Mouse (Mus musculus) liver, adult 2 months (tissue): ENCODE measurements around the gene Hrk. TPM values are rescaled to one million over a fixed set of nuclear protein-coding genes. Genes with fewer than 3 reads are reported as not detected.

ENCODE experiments used
- DNase-seq: peaks from one replicate; pipeline ENCODE4 v3.0.0-alpha.2; 2011; ENCODE audit warnings: low read depth, low spot score; ENCODE audit errors: extremely low read depth
- H3K27ac ChIP-seq: fragments of 200-500 bp; replicated peaks from 2 replicates; pipeline ENCODE4 v1.5.1; 2012; ENCODE audit warnings: low read depth, mild to moderate bottlenecking, control low read depth, inconsistent platforms, low read length; ENCODE audit not compliant: insufficient read depth
- H3K27me3 ChIP-seq: fragments of 200-500 bp; 2 replicates; pipeline ENCODE4 v1.6.1; 2012; ENCODE audit warnings: mild to moderate bottlenecking, moderate library complexity, low read length, inconsistent platforms; ENCODE audit not compliant: control insufficient read depth, insufficient read depth
- H3K36me3 ChIP-seq: fragments of 200-500 bp; 2 replicates; pipeline ENCODE4 v1.6.1; 2012; ENCODE audit warnings: low read length, inconsistent platforms; ENCODE audit not compliant: control insufficient read depth, insufficient read depth
- H3K4me1 ChIP-seq: fragments of 200-500 bp; 2 replicates; pipeline ENCODE4 v1.6.1; 2011; ENCODE audit warnings: low read length; ENCODE audit not compliant: control insufficient read depth, insufficient read depth
- H3K4me3 ChIP-seq: fragments of 200-500 bp; 2 replicates; pipeline ENCODE4 v1.5.1; 2011; ENCODE audit warnings: low read depth, mild to moderate bottlenecking, control low read depth, low read length, moderate library complexity; ENCODE audit not compliant: insufficient read depth
- H3K79me2 ChIP-seq: fragments of 200-500 bp; 2 replicates; pipeline ENCODE4 v1.6.1; 2012; ENCODE audit warnings: inconsistent platforms, mild to moderate bottlenecking, low read length, moderate library complexity; ENCODE audit not compliant: control insufficient read depth, insufficient read depth
- H3K9ac ChIP-seq: fragments of 200-500 bp; 2 replicates; pipeline ENCODE4 v1.6.1; 2012; ENCODE audit warnings: low read depth, mild to moderate bottlenecking, control low read depth, inconsistent platforms, low read length
- CTCF ChIP-seq: fragments of 200-500 bp; IDR thresholded peaks from 2 replicates; pipeline ENCODE4 v1.5.1; 2011; ENCODE audit warnings: low read depth, low read length, control low read depth
- POLR2A ChIP-seq: fragments of 200-500 bp; IDR thresholded peaks from 2 replicates; pipeline ENCODE4 v1.6.1; 2011; ENCODE audit warnings: low read length, control low read depth; ENCODE audit not compliant: insufficient read depth; ENCODE audit errors: extremely low read depth
- WGBS: fragments of 180-500 bp; shearing (Covaris S2); methylation state at CpG from one replicate; pipeline ENCODE4 v1.1.7; 2018; 5-methylcytosine and 5-hydroxymethylcytosine counted together
- polyA plus RNA-seq: library from polyadenylated mRNA; depleted of rRNA; stranded (reverse); fragments of >200 nt; gene quantifications from 2 replicates; pipeline ENCODE4 v1.2.3, GENCODE M21; 2012
- total RNA-seq: library from RNA; depleted of rRNA; stranded (reverse); fragments of >200 nt; gene quantifications from 2 replicates; pipeline ENCODE4 v1.2.3, GENCODE M21; 2014

The Hrk gene
- total and polyA plus RNA-seq, 2 experiments: 0.02 to 0.09 TPM

DNA sequence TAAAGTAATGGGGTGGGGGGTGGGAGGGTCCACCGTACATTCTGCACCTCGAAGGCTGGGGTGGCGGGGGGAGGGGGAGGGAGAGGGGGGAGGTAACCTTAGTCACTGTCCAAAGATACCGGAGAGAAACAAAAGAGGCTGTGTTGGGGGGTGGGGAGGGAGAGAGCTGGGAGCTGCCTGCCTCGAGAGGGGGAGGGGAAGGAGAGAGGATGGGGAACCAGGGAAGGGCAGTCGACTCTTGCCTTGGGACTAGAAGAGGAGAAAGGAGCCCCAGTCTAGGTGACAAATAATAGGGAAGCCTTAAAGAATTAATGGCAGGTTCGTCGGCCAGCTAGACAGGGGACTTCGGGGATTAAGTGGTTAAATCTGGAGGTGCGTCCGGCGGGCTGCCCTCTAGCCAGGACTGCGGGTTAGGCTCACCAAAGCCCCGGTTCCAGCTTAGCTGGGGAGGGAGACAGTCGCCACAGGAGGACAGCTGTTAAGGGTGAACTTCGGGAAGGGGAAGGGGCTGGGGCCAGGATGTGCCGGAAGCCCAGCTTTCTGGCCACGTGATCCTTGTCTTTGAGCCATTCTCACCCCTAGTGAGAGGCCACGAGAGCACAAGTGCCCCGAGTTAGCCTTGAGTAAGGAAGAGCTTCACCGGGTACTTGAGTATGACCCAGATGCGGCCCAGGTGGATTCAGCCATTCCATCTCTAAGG, 10.0 kb downstream of the Hrk start:
- TF ChIP-seq POLR2A (no peak), CTCF (no peak)
- H3K27me3 ChIP-seq: peaks cover 29% of the 10 kb centered on the region
- DNase-seq: no peak
- 5% methylated on average over 21 of the region's 22 CpGs for WGBS
- H3K27ac ChIP-seq: no peak overlapping the region
- H3K36me3 ChIP-seq: no peaks in the 10 kb centered on the region
- no peaks in the 10 kb centered on the region for H3K4me1 ChIP-seq
- H3K4me3 ChIP-seq: no peak overlapping the region
- no peak overlapping the region for H3K9ac ChIP-seq
- H3K79me2 ChIP-seq: no peaks in the 10 kb centered on the region

DNA sequence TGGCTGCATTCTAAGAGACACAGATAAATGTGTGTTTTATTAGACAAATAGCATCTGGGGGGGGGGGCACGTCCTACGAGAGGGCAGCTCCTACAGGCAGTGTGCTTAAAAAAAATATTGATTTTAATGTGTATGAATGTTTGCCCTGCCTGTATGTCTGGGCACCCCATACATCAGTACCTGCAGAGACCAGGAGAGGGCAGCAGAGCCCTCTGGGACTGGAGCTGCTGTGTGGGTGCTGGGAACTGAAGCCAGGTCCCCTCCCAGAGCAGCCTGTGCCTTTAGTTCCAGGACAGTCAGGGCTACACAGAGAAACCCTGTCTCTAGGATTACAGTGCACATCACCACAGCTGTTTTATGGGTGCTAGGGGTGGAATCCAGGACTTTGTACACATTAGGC, 10.7 kb downstream of the Hrk start:
- no peaks in the 10 kb centered on the region for H3K36me3 ChIP-seq
- H3K27me3 ChIP-seq: peaks cover 24% of the 10 kb centered on the region
- H3K9ac ChIP-seq: no peak overlapping the region
- TF ChIP-seq POLR2A (no peak), CTCF (peak; percentile 36; the same call in 1 of the 2 replicates)
- H3K4me3 ChIP-seq: no peak overlapping the region
- DNase-seq: no peak
- 27% methylated on average over 2 of the region's 2 CpGs for WGBS
- H3K27ac ChIP-seq: no peak overlapping the region
- H3K79me2 ChIP-seq: no peaks in the 10 kb centered on the region
- H3K4me1 ChIP-seq: no peaks in the 10 kb centered on the region

DNA sequence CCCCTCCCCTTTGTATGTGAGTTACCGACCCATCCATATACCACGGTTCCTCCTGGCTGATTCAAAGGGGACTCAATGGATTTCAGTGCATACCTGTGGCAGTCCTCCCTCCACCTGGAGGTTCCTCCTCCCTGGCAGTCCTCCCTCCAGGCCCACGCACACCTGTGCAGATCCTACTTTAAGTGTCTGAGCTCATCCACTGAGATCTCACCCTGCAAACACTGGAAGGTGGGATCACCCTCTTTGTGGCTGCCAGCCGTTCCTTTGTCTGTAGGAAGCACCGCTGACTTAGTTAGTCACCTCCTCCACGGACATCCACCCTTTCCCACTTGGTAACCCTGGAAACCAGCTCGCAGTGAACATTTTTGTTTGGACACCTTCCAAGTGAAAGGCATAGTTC, 13.2 kb downstream of the Hrk start:
- Histone ChIP-seq H3K36me3 (no peaks in the 10 kb centered on the region), H3K4me1 (no peaks in the 10 kb centered on the region), H3K27ac (no peak overlapping the region), H3K4me3 (no peak overlapping the region), H3K79me2 (no peaks in the 10 kb centered on the region), H3K27me3 (peaks cover 11% of the 10 kb centered on the region), H3K9ac (no peak overlapping the region)
- DNase-seq: no peak
- WGBS: 73% methylated on average over 7 of the region's 7 CpGs
- TF ChIP-seq POLR2A (no peak), CTCF (no peak)

DNA sequence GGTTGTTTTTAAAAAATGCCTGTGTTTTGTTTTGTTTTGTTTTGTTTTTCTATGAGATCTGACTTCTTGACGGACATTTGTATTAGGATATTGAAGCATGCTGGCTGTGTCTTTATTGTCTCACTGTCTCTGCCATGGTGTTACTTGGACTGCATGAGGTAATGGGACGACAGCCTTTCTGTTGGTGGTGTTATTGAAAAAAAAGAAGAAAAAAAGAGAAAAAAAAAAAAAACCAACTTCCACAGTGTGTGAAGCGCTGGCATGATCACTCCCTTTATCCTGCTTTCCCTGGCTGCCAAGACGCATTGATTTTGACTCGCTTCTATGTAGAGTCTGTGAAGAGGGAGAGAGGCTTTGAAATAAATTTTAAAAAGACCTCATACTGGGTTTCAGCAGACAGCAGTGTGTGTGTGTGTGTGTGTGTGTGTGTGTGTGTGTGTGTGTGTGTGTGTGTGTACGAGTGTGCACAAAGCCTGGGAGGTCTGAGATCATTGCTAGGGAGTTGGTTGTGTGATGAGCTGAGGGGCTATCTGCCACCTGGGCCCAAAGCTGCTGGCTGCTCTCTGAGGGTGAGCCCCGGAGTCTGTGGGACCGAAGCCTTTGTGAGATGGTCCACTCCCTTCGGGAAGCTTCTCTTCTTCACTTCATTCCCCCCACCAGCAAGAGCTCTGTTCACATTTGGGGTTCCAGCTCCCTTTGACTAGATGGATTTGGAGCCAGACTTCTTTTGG, 22.6 kb downstream of the Hrk start:
- Histone ChIP-seq H3K36me3 (no peaks in the 10 kb centered on the region), H3K79me2 (no peaks in the 10 kb centered on the region), H3K9ac (no peak overlapping the region), H3K27me3 (no peaks in the 10 kb centered on the region), H3K4me3 (no peak overlapping the region), H3K4me1 (no peaks in the 10 kb centered on the region), H3K27ac (no peak overlapping the region)
- no peak for TF ChIP-seq POLR2A
- TF ChIP-seq CTCF: no peak
- DNase-seq: no peak
- 83% methylated on average over 9 of the region's 9 CpGs for WGBS

DNA sequence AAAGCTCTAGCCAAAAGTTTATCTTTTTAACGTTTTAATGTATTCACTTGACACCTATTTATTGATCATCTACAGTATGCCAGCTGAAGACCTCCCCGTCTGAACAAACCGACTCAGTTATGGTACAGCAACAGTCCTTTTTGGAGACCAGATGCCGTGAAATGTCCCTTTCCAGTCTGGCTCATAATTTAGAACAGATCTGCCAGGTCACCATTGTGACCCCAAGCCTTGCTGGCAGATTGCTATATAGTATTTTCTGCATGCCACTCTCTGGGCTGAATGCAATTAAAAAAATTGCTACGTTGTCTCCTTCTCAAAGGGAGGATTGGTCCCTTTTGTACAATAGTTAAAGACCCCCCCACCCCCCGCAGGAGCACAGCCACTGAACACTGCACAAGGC, 23.9 kb downstream of the Hrk start:
- no peaks in the 10 kb centered on the region for H3K36me3 ChIP-seq
- H3K9ac ChIP-seq: no peak overlapping the region
- no peak overlapping the region for H3K27ac ChIP-seq
- 59% methylated on average over 6 of the region's 6 CpGs for WGBS
- H3K4me1 ChIP-seq: no peaks in the 10 kb centered on the region
- no peak for DNase-seq
- TF ChIP-seq POLR2A: no peak
- no peak for TF ChIP-seq CTCF
- H3K27me3 ChIP-seq: no peaks in the 10 kb centered on the region
- no peaks in the 10 kb centered on the region for H3K79me2 ChIP-seq
- no peak overlapping the region for H3K4me3 ChIP-seq

DNA sequence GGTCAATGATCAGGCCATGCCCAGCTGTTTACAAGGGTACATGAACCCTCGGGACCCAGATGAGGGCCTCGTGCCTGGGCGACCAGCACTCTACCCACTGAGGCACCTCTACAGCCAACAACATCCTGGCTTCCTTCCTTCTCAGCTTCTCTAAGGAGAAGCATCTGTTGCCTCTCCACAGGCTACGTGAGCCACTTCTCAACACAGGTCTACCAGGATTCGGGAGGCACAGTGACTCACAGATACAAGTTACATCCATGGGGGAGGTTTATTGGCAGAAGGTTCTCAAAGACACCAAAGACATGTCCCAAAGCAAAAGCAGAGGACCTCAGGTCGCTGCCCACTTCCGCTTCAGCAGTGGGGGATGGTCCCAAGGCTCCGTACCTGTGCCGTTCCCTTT, 26.0 kb downstream of the Hrk start:
- Histone ChIP-seq H3K36me3 (no peaks in the 10 kb centered on the region), H3K27me3 (no peaks in the 10 kb centered on the region), H3K4me3 (no peak overlapping the region), H3K79me2 (no peaks in the 10 kb centered on the region), H3K4me1 (no peaks in the 10 kb centered on the region), H3K9ac (no peak overlapping the region), H3K27ac (no peak overlapping the region)
- 61% methylated on average over 9 of the region's 9 CpGs for WGBS
- DNase-seq: no peak
- TF ChIP-seq POLR2A (no peak), CTCF (no peak)
